Mouse (Mus musculus) embryonic facial prominence, embryonic 14.5 days (tissue): ENCODE data around the gene Cdh4. TPM values are rescaled to one million over a fixed set of nuclear protein-coding genes. Genes with fewer than 3 reads are reported as not detected.
A peak's percentile ranks its signal among the peaks of the same experiment; 100 is the strongest.

Source experiments
- ATAC-seq: fragments of 200-750 bp; cut with Nextera tagmentation; 2 replicates; pipeline ENCODE4 v1.8.0; 2017; ENCODE audit warnings: low read depth, moderate number of reproducible peaks, moderate TSS enrichment
- DNase-seq: peaks from one replicate; pipeline ENCODE4 v3.0.0-alpha.2; 2015; ENCODE audit warnings: low spot score
- H3K27ac ChIP-seq: fragments of 300-500 bp; sonication (generic); replicated peaks from 2 replicates; pipeline ENCODE4 v1.5.1; 2014; ENCODE audit warnings: low read depth, mild to moderate bottlenecking, low read length, moderate library complexity
- H3K27me3 ChIP-seq: fragments of 300-500 bp; sonication (generic); replicated peaks from 2 replicates; pipeline ENCODE4 v1.6.1; 2014; ENCODE audit warnings: low read length; ENCODE audit not compliant: control insufficient read depth, insufficient read depth
- H3K36me3 ChIP-seq: fragments of 300-500 bp; sonication (generic); 2 replicates; pipeline ENCODE4 v1.6.1; 2014; ENCODE audit warnings: low read length, mixed read lengths; ENCODE audit not compliant: control insufficient read depth, insufficient read depth
- H3K4me1 ChIP-seq: fragments of 300-500 bp; sonication (generic); 2 replicates; pipeline ENCODE4 v1.6.1; 2014; ENCODE audit warnings: antibody characterized with exemption, low read length; ENCODE audit not compliant: control insufficient read depth, insufficient read depth
- H3K4me2 ChIP-seq: fragments of 300-500 bp; sonication (generic); 2 replicates; pipeline ENCODE4 v1.6.1; 2014; ENCODE audit warnings: low read depth, mild to moderate bottlenecking, low read length, moderate library complexity, mixed read lengths
- H3K4me3 ChIP-seq: fragments of 300-500 bp; sonication (generic); 2 replicates; pipeline ENCODE4 v1.5.1; 2014; ENCODE audit warnings: low read depth, mild to moderate bottlenecking, low read length
- H3K9ac ChIP-seq: fragments of 300-500 bp; sonication (generic); 2 replicates; pipeline ENCODE4 v1.6.1; 2014; ENCODE audit warnings: low read depth, mild to moderate bottlenecking, low read length, moderate library complexity, mixed read lengths
- H3K9me3 ChIP-seq: fragments of 300-500 bp; sonication (generic); 2 replicates; pipeline ENCODE4 v1.6.1; 2016; ENCODE audit warnings: low read length; ENCODE audit not compliant: control insufficient read depth
- WGBS: fragments of 180-500 bp; shearing (Covaris S2); extraction: QIAGEN DNeasy Blood & Tissue Kit; methylation state at CpG from one replicate; pipeline ENCODE4 v1.1.7; 2014; 5-methylcytosine and 5-hydroxymethylcytosine counted together
- polyA plus RNA-seq: library from polyadenylated mRNA; unstranded; fragments of >200 nt; fragmentation: Nextera tagmentation; extraction: Ambion mirVana; gene quantifications from 2 replicates; pipeline ENCODE4 v1.2.1, GENCODE M21; 2014

Gene Cdh4
- polyA plus RNA-seq, 1 experiment from 2014 or later, result 9.2 TPM

GRCm38 (mm10) chr2:179537390-179537789 lies 95.2 kb downstream of the Cdh4 start:
- ATAC-seq, result peak; percentile 90
- Histone ChIP-seq H3K4me1 (0 out of 2 replicates have a peak, but pooled peaks cover 2% of the 10 kb centered on the region), H3K4me2 (peak overlapping the region; percentile 12; the same call in 1 of the 2 replicates)

GRCm38 (mm10) chr2:179537800-179538450 lies 95.7 kb downstream of the Cdh4 start:
- H3K9me3 ChIP-seq, result no peaks in the 10 kb centered on the region
- H3K36me3 ChIP-seq, result no peaks in the 10 kb centered on the region
- DNase-seq (no peak), ATAC-seq (peak; percentile 21; the same call in 1 of the 2 replicates)
- H3K9ac ChIP-seq, result no peak overlapping the region
- no peak overlapping the region for H3K4me3 ChIP-seq
- H3K4me2 ChIP-seq, result peak overlapping the region; percentile 12; the same call in 1 of the 2 replicates
- no peak overlapping the region for H3K27ac ChIP-seq
- H3K27me3 ChIP-seq, result 0 out of 2 replicates have a peak, but pooled peaks cover 3% of the 10 kb centered on the region
- WGBS, result 32% methylated on average over 3 of the region's 3 CpGs
- H3K4me1 ChIP-seq, result 0 out of 2 replicates have a peak, but pooled peaks cover 2% of the 10 kb centered on the region

More at GRCm38 (mm10) chr2:179537390-179537789, 95.2 kb downstream of the Cdh4 start:
- Histone ChIP-seq H3K9me3 (no peaks in the 10 kb centered on the region), H3K4me3 (no peak overlapping the region), H3K27ac (no peak overlapping the region), H3K9ac (no peak overlapping the region), H3K36me3 (no peaks in the 10 kb centered on the region), H3K27me3 (0 out of 2 replicates have a peak, but pooled peaks cover 3% of the 10 kb centered on the region)
- 8% methylated on average over 17 of the region's 19 CpGs for WGBS
- peak; percentile 66 for DNase-seq

- Histone ChIP-seq H3K9ac (no peak overlapping the region), H3K4me1 (0 out of 2 replicates have a peak, but pooled peaks cover 2% of the 10 kb centered on the region), H3K9me3 (no peaks in the 10 kb centered on the region), H3K27me3 (0 out of 2 replicates have a peak, but pooled peaks cover 3% of the 10 kb centered on the region), H3K36me3 (no peaks in the 10 kb centered on the region), H3K27ac (no peak overlapping the region), H3K4me2 (no peak overlapping the region), H3K4me3 (no peak overlapping the region)
- ATAC-seq, result no peak
- no peak for DNase-seq
- WGBS, result 42% methylated on average over 4 of the region's 4 CpGs
These were observed 96.3 kb downstream of the Cdh4 start for GRCm38 (mm10) chr2:179538535-179538934.

- H3K27ac ChIP-seq, result no peak overlapping the region
- no peak overlapping the region for H3K4me3 ChIP-seq
- 0 out of 2 replicates have a peak, but pooled peaks cover 2% of the 10 kb centered on the region for H3K4me1 ChIP-seq
- H3K4me2 ChIP-seq, result no peak overlapping the region
- no peak overlapping the region for H3K9ac ChIP-seq
- no peaks in the 10 kb centered on the region for H3K9me3 ChIP-seq
- no peak; the same call in 1 of the 2 replicates for ATAC-seq
- DNase-seq, result no peak
- 0 out of 2 replicates have a peak, but pooled peaks cover 3% of the 10 kb centered on the region for H3K27me3 ChIP-seq
- H3K36me3 ChIP-seq, result no peaks in the 10 kb centered on the region
- WGBS, result 15% methylated on average over 9 of the region's 9 CpGs
These were observed 97.5 kb downstream of the Cdh4 start for GRCm38 (mm10) chr2:179539532-179540245.

GRCm38 (mm10) chr2:179541096-179541495 lies 98.9 kb downstream of the Cdh4 start:
- Histone ChIP-seq H3K27me3 (no peaks in the 10 kb centered on the region), H3K4me2 (no peak overlapping the region), H3K9me3 (no peaks in the 10 kb centered on the region), H3K36me3 (no peaks in the 10 kb centered on the region), H3K27ac (no peak overlapping the region), H3K4me1 (0 out of 2 replicates have a peak, but pooled peaks cover 2% of the 10 kb centered on the region), H3K4me3 (no peak overlapping the region), H3K9ac (no peak overlapping the region)
- no peak for DNase-seq
- WGBS, result 92% methylated on average over 4 of the region's 4 CpGs
- no peak for ATAC-seq

- no peak overlapping the region for H3K4me2 ChIP-seq
- WGBS, result 76% methylated on average over 5 of the region's 5 CpGs
- H3K4me3 ChIP-seq, result no peak overlapping the region
- DNase-seq (no peak), ATAC-seq (no peak)
- H3K4me1 ChIP-seq, result no peaks in the 10 kb centered on the region
- H3K9ac ChIP-seq, result no peak overlapping the region
- no peaks in the 10 kb centered on the region for H3K9me3 ChIP-seq
- no peaks in the 10 kb centered on the region for H3K27me3 ChIP-seq
- no peaks in the 10 kb centered on the region for H3K36me3 ChIP-seq
- no peak overlapping the region for H3K27ac ChIP-seq
These were observed 105.4 kb downstream of the Cdh4 start for GRCm38 (mm10) chr2:179547627-179548026.

GRCm38 (mm10) chr2:179555928-179556327 lies 113.7 kb downstream of the Cdh4 start:
- no peaks in the 10 kb centered on the region for H3K4me1 ChIP-seq
- 62% methylated on average over 4 of the region's 4 CpGs for WGBS
- H3K4me2 ChIP-seq, result no peak overlapping the region
- no peaks in the 10 kb centered on the region for H3K36me3 ChIP-seq
- H3K9ac ChIP-seq, result no peak overlapping the region
- no peaks in the 10 kb centered on the region for H3K27me3 ChIP-seq
- DNase-seq (no peak), ATAC-seq (no peak)
- no peak overlapping the region for H3K27ac ChIP-seq
- no peak overlapping the region for H3K4me3 ChIP-seq
- no peaks in the 10 kb centered on the region for H3K9me3 ChIP-seq

GRCm38 (mm10) chr2:179562350-179562749 lies 120.1 kb downstream of the Cdh4 start:
- Histone ChIP-seq H3K9ac (no peak overlapping the region), H3K36me3 (no peaks in the 10 kb centered on the region), H3K4me3 (no peak overlapping the region), H3K4me2 (no peak overlapping the region), H3K9me3 (no peaks in the 10 kb centered on the region), H3K27ac (no peak overlapping the region), H3K27me3 (peaks cover 15% of the 10 kb centered on the region), H3K4me1 (0 out of 2 replicates have a peak, but pooled peaks cover 3% of the 10 kb centered on the region)
- ATAC-seq, result no peak
- DNase-seq, result no peak
- WGBS, result 71% methylated on average over 2 of the region's 2 CpGs
